Mouse (Mus musculus) ES-E14 (cell line): ENCODE measurements around the gene Dpp6.

Experiments
- CHD2 ChIP-seq: IDR thresholded peaks from 2 replicates; pipeline ENCODE4 v1.6.1; 2014; ENCODE audit warnings: mild to moderate bottlenecking, low read depth, low read length, inconsistent platforms
- MAFK ChIP-seq: IDR thresholded peaks from 2 replicates; pipeline ENCODE4 v1.6.1; 2014; ENCODE audit warnings: mild to moderate bottlenecking, low read depth, low read length, inconsistent platforms; ENCODE audit not compliant: insufficient read depth
- ZNF384 ChIP-seq: IDR thresholded peaks from 2 replicates; pipeline ENCODE4 v1.6.1; 2012; ENCODE audit warnings: low read depth, low read length, inconsistent platforms

- TF ChIP-seq MAFK (no peak), ZNF384 (no peak), CHD2 (no peak)
These were observed 525.3 kb downstream of the Dpp6 start for GRCm38 (mm10) chr5:27342276-27342675.
